In genomic region chr1:79711147-79712126, GRCm38 (mm10) we compare ENCODE assay signal across 8 mouse cellular contexts. TPM values are rescaled to one million over a fixed set of nuclear protein-coding genes. Genes with fewer than 3 reads are reported as not detected.
DNase-seq lines count a peak whose midpoint lies in the region; ATAC-seq and TF ChIP-seq lines count a peak whose summit lies in the region.

No protein-coding gene starts in this region.

- ATAC-seq in hindbrain, embryonic 15.5 days (ENCODE audit: low FRiP score, low read depth) = no peak
- no peak for ATAC-seq in hindbrain, postnatal 0 days
- ATAC-seq in CD4-positive, CD25-positive, alpha-beta regulatory T cell, adult 4 months = peak; percentile 87
- ATAC-seq in heart, postnatal 0 days (ENCODE audit: insufficient read depth, low read depth) = no peak; the same call in 1 of the 2 replicates
- no peak for ATAC-seq in midbrain, postnatal 0 days (ENCODE audit: low FRiP score)
- no peak for ATAC-seq in cerebellum, adult (ENCODE audit: insufficient number of reproducible peaks, low FRiP score, low TSS enrichment)

- no peak for TF ChIP-seq CTCF in hindbrain, postnatal 0 days (IDR thresholded peaks at IDR 0.05; ENCODE audit: low read depth)
- no peak for TF ChIP-seq CTCF in heart, postnatal 0 days (IDR thresholded peaks at IDR 0.05; ENCODE audit: low read depth)
- TF ChIP-seq CTCF in midbrain, postnatal 0 days (IDR thresholded peaks at IDR 0.05) = no peak

- H3K9me3 ChIP-seq in hindbrain, embryonic 15.5 days = no peaks in the 10 kb centered on the region
- no peaks in the 10 kb centered on the region for H3K9me3 ChIP-seq in hindbrain, postnatal 0 days (ENCODE audit: low read length)
- H3K9me3 ChIP-seq in heart, postnatal 0 days (replicated peaks; ENCODE audit: control insufficient read depth, low read length) = no peaks in the 10 kb centered on the region
- H3K9me3 ChIP-seq in midbrain, postnatal 0 days (ENCODE audit: low read length) = no peaks in the 10 kb centered on the region

- peaks cover 14% of the 10 kb centered on the region for H3K4me1 ChIP-seq in hindbrain, embryonic 15.5 days (replicated peaks)
- H3K4me1 ChIP-seq in hindbrain, postnatal 0 days (ENCODE audit: insufficient read depth, low read length) = no peaks in the 10 kb centered on the region
- peaks cover 6% of the 10 kb centered on the region; the same call in 1 of the 2 replicates for H3K4me1 ChIP-seq in heart, postnatal 0 days (ENCODE audit: control insufficient read depth, insufficient read depth)
- H3K4me1 ChIP-seq in midbrain, postnatal 0 days (ENCODE audit: insufficient read depth, low read length) = no peaks in the 10 kb centered on the region; the same call in 1 of the 2 replicates

- 81% methylated on average over 18 of the region's 18 CpGs for WGBS in hindbrain, embryonic 15.5 days
- 74% methylated on average over 18 of the region's 18 CpGs for WGBS in hindbrain, postnatal 0 days
- WGBS in heart, postnatal 0 days = 56% methylated on average over 18 of the region's 18 CpGs
- WGBS in macrophage (ENCODE audit: missing documents) = 5% methylated on average over 18 of the region's 18 CpGs
- 84% methylated on average over 18 of the region's 18 CpGs for WGBS in midbrain, postnatal 0 days

- no peak overlapping the region for H3K9ac ChIP-seq in hindbrain, embryonic 15.5 days
- H3K9ac ChIP-seq in hindbrain, postnatal 0 days (replicated peaks; ENCODE audit: low read length) = no peak overlapping the region
- no peak overlapping the region for H3K9ac ChIP-seq in heart, postnatal 0 days (replicated peaks; ENCODE audit: low read depth, low read length)
- no peak overlapping the region for H3K9ac ChIP-seq in midbrain, postnatal 0 days (replicated peaks; ENCODE audit: low read length, poor library complexity, severe bottlenecking)

- no peak for DNase-seq in hindbrain, postnatal 0 days (ENCODE audit: low spot score)
- DNase-seq in heart, postnatal 0 days (ENCODE audit: low spot score) = no peak
- no peak for DNase-seq in ovary, adult 18-20 months (ENCODE audit: low spot score)
- DNase-seq in midbrain, postnatal 0 days (ENCODE audit: low spot score) = no peak

- H3K27me3 ChIP-seq in hindbrain, embryonic 15.5 days = no peaks in the 10 kb centered on the region
- no peaks in the 10 kb centered on the region for H3K27me3 ChIP-seq in hindbrain, postnatal 0 days (ENCODE audit: insufficient read depth, low read length)
- H3K27me3 ChIP-seq in heart, postnatal 0 days (ENCODE audit: control insufficient read depth, insufficient read depth, low read length) = no peaks in the 10 kb centered on the region
- no peaks in the 10 kb centered on the region for H3K27me3 ChIP-seq in midbrain, postnatal 0 days (ENCODE audit: insufficient read depth, low read length)

- peak overlapping the region; percentile 17; the same call in 1 of the 2 replicates for H3K27ac ChIP-seq in hindbrain, embryonic 15.5 days (replicated peaks)
- H3K27ac ChIP-seq in hindbrain, postnatal 0 days = no peak overlapping the region
- peak overlapping the region; percentile 41; the same call in 1 of the 2 replicates for H3K27ac ChIP-seq in heart, postnatal 0 days (ENCODE audit: low read depth)
- H3K27ac ChIP-seq in macrophage = peak overlapping the region; percentile 60
- H3K27ac ChIP-seq in midbrain, postnatal 0 days (ENCODE audit: low read depth, low read length) = no peak overlapping the region

- no peaks in the 10 kb centered on the region for H3K79me2 ChIP-seq in macrophage (ENCODE audit: inconsistent target)

- H3K4me3 ChIP-seq in hindbrain, embryonic 15.5 days = no peak overlapping the region
- H3K4me3 ChIP-seq in hindbrain, postnatal 0 days (ENCODE audit: low read length) = no peak overlapping the region
- no peak overlapping the region for H3K4me3 ChIP-seq in heart, postnatal 0 days (ENCODE audit: low read depth, low read length)
- no peak overlapping the region for H3K4me3 ChIP-seq in macrophage (ENCODE audit: inconsistent target)
- no peak overlapping the region for H3K4me3 ChIP-seq in midbrain, postnatal 0 days (ENCODE audit: low read depth, low read length)

- H3K4me2 ChIP-seq in hindbrain, embryonic 15.5 days = no peak overlapping the region
- no peak overlapping the region for H3K4me2 ChIP-seq in hindbrain, postnatal 0 days (ENCODE audit: low read depth, low read length)
- H3K4me2 ChIP-seq in heart, postnatal 0 days (ENCODE audit: low read depth, low read length) = 0 out of 2 replicates have a peak overlapping the region, but pooled peaks have one; percentile 1
- no peak overlapping the region for H3K4me2 ChIP-seq in midbrain, postnatal 0 days (ENCODE audit: low read depth, low read length, poor library complexity, severe bottlenecking)

- TF ChIP-seq EP300 in heart, postnatal 0 days (IDR thresholded peaks at IDR 0.05; ENCODE audit: low read depth) = no peak

- peaks cover 32% of the 10 kb centered on the region; the same call in 1 of the 2 replicates for H3K36me3 ChIP-seq in hindbrain, embryonic 15.5 days
- H3K36me3 ChIP-seq in hindbrain, postnatal 0 days (ENCODE audit: insufficient read depth, low read length) = peaks cover 37% of the 10 kb centered on the region
- peaks cover 44% of the 10 kb centered on the region for H3K36me3 ChIP-seq in heart, postnatal 0 days (replicated peaks; ENCODE audit: control insufficient read depth, insufficient read depth, low read length)
- H3K36me3 ChIP-seq in macrophage (ENCODE audit: inconsistent target) = peaks cover 43% of the 10 kb centered on the region
- H3K36me3 ChIP-seq in midbrain, postnatal 0 days (ENCODE audit: insufficient read depth, low read length) = peaks cover 39% of the 10 kb centered on the region

RNA-seq across cellular contexts. Expression of gene Ap1s3, which starts 39.7 kb away (rescaled TPM):
- polyA plus RNA-seq in hindbrain, embryonic 15.5 days (2015; fragmentation: Nextera tagmentation; extraction: Ambion mirVana) = 0.09 and 0.12 TPM in 2 replicates
- total RNA-seq in hindbrain, postnatal 0 days (2014; rRNA removed) = 1.1 and 2.0 TPM in 2 replicates
- 0.15 and 0.16 TPM in 2 replicates for polyA plus RNA-seq in hindbrain, postnatal 0 days (2015; fragmentation: Nextera tagmentation; extraction: Ambion mirVana)
- 1 to 10 TPM; 1.2 to 2.5 TPM for polyA plus RNA-seq in CD4-positive, CD25-positive, alpha-beta regulatory T cell, adult 4 months (2017; shearing (Covaris generic))
- total RNA-seq in heart, postnatal 0 days (2014; rRNA removed; ENCODE audit: low replicate concordance) = 0.77 TPM in 1 of 2 replicates, not detected in the other
- polyA plus RNA-seq in heart, postnatal 0 days (2015; fragmentation: Nextera tagmentation; extraction: Ambion mirVana) = 0.60 and 0.94 TPM in 2 replicates
- total RNA-seq in macrophage (2018; cell fraction: chromatin; rRNA removed) = 1 to 10 TPM in 3 of 26 experiments, under 1 TPM in 12, not detected in 11; 0.23 to 1.9 (median 0.66) TPM
- total RNA-seq in macrophage (2018; cell fraction: cytosol; rRNA removed) = 1 to 10 TPM in 13 of 26 experiments, under 1 TPM in 13; 0.42 to 2.6 (median 1.2) TPM
- 1 to 10 TPM in 12 of 26 experiments, under 1 TPM in 14; 0.25 to 2.3 (median 0.81) TPM for total RNA-seq in macrophage (2018; cell fraction: nucleus; rRNA removed)
- polyA plus RNA-seq in macrophage (2018) = 1.1 to 2.0 TPM (median 1.3 TPM) in 3 replicates
- 0.57 and 0.82 TPM in 2 replicates for total RNA-seq in midbrain, postnatal 0 days (2014; rRNA removed)
- polyA plus RNA-seq in midbrain, postnatal 0 days (2015; fragmentation: Nextera tagmentation; extraction: Ambion mirVana) = 0.12 and 0.35 TPM in 2 replicates

Comparison
In these comparisons a context has a peak if more than half of its experiments do, and no peak if none do; other contexts are left out.
1. H3K27ac ChIP-seq: peak in hindbrain, embryonic 15.5 days (single experiment), heart, postnatal 0 days (single experiment) and macrophage (single experiment); none in hindbrain, postnatal 0 days (single experiment) and midbrain, postnatal 0 days (single experiment).